Mouse (Mus musculus): ENCODE measurements around the gene Satb2. TPM values are rescaled to one million over a fixed set of nuclear protein-coding genes. Genes with fewer than 3 reads are reported as not detected.

Gene Satb2
- polyA plus RNA-seq, 1 experiment from 2014 or later, result 1.9 TPM

GRCm38 (mm10) chr1:56871485-56871884, 107.0 kb downstream of the Satb2 start:
- Histone ChIP-seq H3K36me3 (peaks cover 10% of the 10 kb centered on the region), H3K27ac (no peak overlapping the region), H3K4me3 (replicated peaks) (no peak overlapping the region), H3K27me3 (no peaks in the 10 kb centered on the region), H3K9ac (replicated peaks) (no peak overlapping the region), H3K9me3 (no peaks in the 10 kb centered on the region), H3K4me1 (replicated peaks) (no peaks in the 10 kb centered on the region), H3K4me2 (no peak overlapping the region)
- 90% methylated on average over 8 of the region's 8 CpGs for WGBS
- ATAC-seq (ENCODE audit: insufficient number of reproducible peaks, insufficient read depth, low FRiP score, low TSS enrichment, low read depth), result no peak

DNA sequence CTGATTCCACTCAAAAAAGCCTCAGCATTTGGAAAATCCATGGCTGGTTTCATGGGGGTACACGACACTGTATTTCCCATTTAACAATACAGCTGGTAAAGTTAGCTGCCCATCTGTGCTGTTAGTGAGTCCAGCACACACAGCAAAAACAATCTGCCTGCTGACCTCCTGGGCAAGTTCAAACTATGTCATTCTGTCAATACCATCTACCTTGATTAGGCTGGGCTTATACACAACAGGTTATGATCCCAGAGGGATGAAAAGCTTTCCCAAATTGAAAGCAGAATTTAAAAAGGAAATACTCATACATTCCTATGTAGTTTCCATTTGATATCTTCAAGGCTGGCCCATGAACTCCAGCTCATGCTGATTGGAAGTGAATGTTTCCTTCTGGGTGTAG, 113.2 kb downstream of the Satb2 start:
- Histone ChIP-seq H3K9me3 (no peaks in the 10 kb centered on the region), H3K4me2 (no peak overlapping the region), H3K27ac (no peak overlapping the region), H3K9ac (replicated peaks) (no peak overlapping the region), H3K4me1 (replicated peaks) (peaks cover 14% of the 10 kb centered on the region; the same call in 1 of the 2 replicates), H3K36me3 (no peaks in the 10 kb centered on the region), H3K4me3 (replicated peaks) (no peak overlapping the region), H3K27me3 (no peaks in the 10 kb centered on the region)
- WGBS, result 37% methylated on average over 1 of the region's 1 CpGs
- ATAC-seq (ENCODE audit: insufficient number of reproducible peaks, insufficient read depth, low FRiP score, low TSS enrichment, low read depth), result peak; percentile 68; the same call in 1 of the 2 replicates

- no peaks in the 10 kb centered on the region for H3K27me3 ChIP-seq
- peaks cover 14% of the 10 kb centered on the region; the same call in 1 of the 2 replicates for H3K4me1 ChIP-seq (replicated peaks)
- no peak overlapping the region for H3K4me2 ChIP-seq
- H3K27ac ChIP-seq, result no peak overlapping the region
- H3K4me3 ChIP-seq (replicated peaks), result no peak overlapping the region
- 0 out of 2 replicates have a peak, but pooled peaks have one; percentile 63 for ATAC-seq (ENCODE audit: insufficient number of reproducible peaks, insufficient read depth, low FRiP score, low TSS enrichment, low read depth)
- no peaks in the 10 kb centered on the region for H3K36me3 ChIP-seq
- no peak overlapping the region for H3K9ac ChIP-seq (replicated peaks)
- 34% methylated on average over 4 of the region's 4 CpGs for WGBS
- no peaks in the 10 kb centered on the region for H3K9me3 ChIP-seq
Measured at GRCm38 (mm10) chr1:56862799-56863198, 115.7 kb downstream of the Satb2 start.

- Histone ChIP-seq H3K4me2 (no peak overlapping the region), H3K9ac (replicated peaks) (no peak overlapping the region), H3K4me1 (replicated peaks) (peaks cover 6% of the 10 kb centered on the region; the same call in 1 of the 2 replicates), H3K27ac (no peak overlapping the region), H3K9me3 (no peaks in the 10 kb centered on the region), H3K36me3 (no peaks in the 10 kb centered on the region), H3K4me3 (replicated peaks) (no peak overlapping the region), H3K27me3 (no peaks in the 10 kb centered on the region)
- 74% methylated on average over 8 of the region's 8 CpGs for WGBS
- ATAC-seq (ENCODE audit: insufficient number of reproducible peaks, insufficient read depth, low FRiP score, low TSS enrichment, low read depth), result no peak
Measured at GRCm38 (mm10) chr1:56857202-56857601, 121.2 kb downstream of the Satb2 start.

- H3K4me1 ChIP-seq (replicated peaks), result peaks cover 4% of the 10 kb centered on the region; the same call in 1 of the 2 replicates
- H3K27me3 ChIP-seq, result no peaks in the 10 kb centered on the region
- no peak overlapping the region for H3K4me2 ChIP-seq
- H3K9ac ChIP-seq (replicated peaks), result no peak overlapping the region
- H3K4me3 ChIP-seq (replicated peaks), result no peak overlapping the region
- WGBS, result 84% methylated on average over 8 of the region's 8 CpGs
- H3K9me3 ChIP-seq, result no peaks in the 10 kb centered on the region
- no peaks in the 10 kb centered on the region for H3K36me3 ChIP-seq
- ATAC-seq (ENCODE audit: insufficient number of reproducible peaks, insufficient read depth, low FRiP score, low TSS enrichment, low read depth), result no peak
- H3K27ac ChIP-seq, result no peak overlapping the region
Measured at GRCm38 (mm10) chr1:56850446-56850845, 128.0 kb downstream of the Satb2 start.

DNA sequence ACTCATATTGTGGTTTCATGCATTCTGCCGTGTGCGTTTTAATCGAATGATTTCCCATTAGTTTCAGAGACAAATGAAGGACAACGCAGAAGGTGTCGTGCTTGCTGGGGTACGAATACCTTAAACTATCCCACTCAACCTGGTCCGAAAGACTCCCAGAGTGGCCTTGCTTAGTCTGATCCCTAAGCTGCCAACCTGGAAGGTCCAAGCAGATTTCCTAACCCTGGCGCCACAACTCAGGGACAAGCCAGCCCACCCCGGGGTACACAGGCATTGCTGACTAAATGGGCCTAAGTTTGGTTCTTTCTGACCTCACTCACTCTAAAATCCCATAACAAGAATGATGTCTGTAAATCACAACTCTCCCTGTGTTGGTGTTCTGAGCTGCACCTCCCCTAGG, 132.1 kb downstream of the Satb2 start:
- 94% methylated on average over 9 of the region's 9 CpGs for WGBS
- no peak for ATAC-seq (ENCODE audit: insufficient number of reproducible peaks, insufficient read depth, low FRiP score, low TSS enrichment, low read depth)
- Histone ChIP-seq H3K36me3 (no peaks in the 10 kb centered on the region), H3K27me3 (no peaks in the 10 kb centered on the region), H3K9me3 (no peaks in the 10 kb centered on the region), H3K9ac (replicated peaks) (no peak overlapping the region), H3K27ac (no peak overlapping the region), H3K4me1 (replicated peaks) (peaks cover 18% of the 10 kb centered on the region; the same call in 1 of the 2 replicates), H3K4me2 (no peak overlapping the region), H3K4me3 (replicated peaks) (no peak overlapping the region)

GRCm38 (mm10) chr1:56845523-56846118, 132.8 kb downstream of the Satb2 start:
- no peak overlapping the region for H3K9ac ChIP-seq (replicated peaks)
- peaks cover 18% of the 10 kb centered on the region; the same call in 1 of the 2 replicates for H3K4me1 ChIP-seq (replicated peaks)
- H3K36me3 ChIP-seq, result no peaks in the 10 kb centered on the region
- H3K4me3 ChIP-seq (replicated peaks), result no peak overlapping the region
- no peaks in the 10 kb centered on the region for H3K27me3 ChIP-seq
- H3K9me3 ChIP-seq, result no peaks in the 10 kb centered on the region
- no peak overlapping the region for H3K27ac ChIP-seq
- H3K4me2 ChIP-seq, result no peak overlapping the region
- 64% methylated on average over 8 of the region's 8 CpGs for WGBS
- ATAC-seq (ENCODE audit: insufficient number of reproducible peaks, insufficient read depth, low FRiP score, low TSS enrichment, low read depth), result no peak

GRCm38 (mm10) chr1:56844551-56845330, 133.7 kb downstream of the Satb2 start:
- Histone ChIP-seq H3K4me2 (no peak overlapping the region), H3K27me3 (no peaks in the 10 kb centered on the region), H3K9ac (replicated peaks) (no peak overlapping the region), H3K4me3 (replicated peaks) (no peak overlapping the region), H3K36me3 (no peaks in the 10 kb centered on the region), H3K4me1 (replicated peaks) (peaks cover 18% of the 10 kb centered on the region; the same call in 1 of the 2 replicates), H3K27ac (no peak overlapping the region), H3K9me3 (no peaks in the 10 kb centered on the region)
- WGBS, result 15% methylated on average over 10 of the region's 10 CpGs
- no peak for ATAC-seq (ENCODE audit: insufficient number of reproducible peaks, insufficient read depth, low FRiP score, low TSS enrichment, low read depth)

DNA sequence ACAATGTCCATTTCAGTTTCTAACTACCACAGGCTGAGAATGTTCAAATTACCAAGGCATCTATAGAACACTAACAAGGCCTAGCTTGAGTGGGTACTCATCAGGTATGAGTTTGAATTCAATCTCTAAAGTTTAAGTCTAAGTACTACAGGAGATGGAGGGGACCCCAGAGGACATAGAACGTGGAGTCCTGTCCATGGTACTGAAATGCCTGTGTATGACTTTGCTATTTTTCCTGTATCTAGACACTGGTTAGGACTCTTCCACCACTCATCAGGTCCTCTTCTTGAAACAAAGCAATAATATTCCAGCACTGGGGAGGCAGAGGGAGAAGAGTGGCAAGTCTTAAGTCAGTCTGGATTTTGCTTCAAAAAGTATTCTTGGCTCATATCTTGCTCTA, 139.5 kb downstream of the Satb2 start:
- H3K4me1 ChIP-seq (replicated peaks), result peaks cover 2% of the 10 kb centered on the region; the same call in 1 of the 2 replicates
- ATAC-seq (ENCODE audit: insufficient number of reproducible peaks, insufficient read depth, low FRiP score, low TSS enrichment, low read depth), result no peak
- H3K9me3 ChIP-seq, result no peaks in the 10 kb centered on the region
- no peak overlapping the region for H3K27ac ChIP-seq
- no peaks in the 10 kb centered on the region for H3K36me3 ChIP-seq
- H3K9ac ChIP-seq (replicated peaks), result no peak overlapping the region
- WGBS, result 61% methylated on average over 1 of the region's 1 CpGs
- H3K4me3 ChIP-seq (replicated peaks), result no peak overlapping the region
- H3K4me2 ChIP-seq, result no peak overlapping the region
- H3K27me3 ChIP-seq, result no peaks in the 10 kb centered on the region

GRCm38 (mm10) chr1:56833984-56834900, 144.2 kb downstream of the Satb2 start:
- Histone ChIP-seq H3K27ac (no peak overlapping the region), H3K4me2 (no peak overlapping the region), H3K9ac (replicated peaks) (no peak overlapping the region), H3K4me1 (replicated peaks) (peaks cover 10% of the 10 kb centered on the region), H3K36me3 (no peaks in the 10 kb centered on the region), H3K4me3 (replicated peaks) (no peak overlapping the region), H3K9me3 (no peaks in the 10 kb centered on the region), H3K27me3 (no peaks in the 10 kb centered on the region)
- WGBS, result 87% methylated on average over 6 of the region's 6 CpGs
- no peak for ATAC-seq (ENCODE audit: insufficient number of reproducible peaks, insufficient read depth, low FRiP score, low TSS enrichment, low read depth)

DNA sequence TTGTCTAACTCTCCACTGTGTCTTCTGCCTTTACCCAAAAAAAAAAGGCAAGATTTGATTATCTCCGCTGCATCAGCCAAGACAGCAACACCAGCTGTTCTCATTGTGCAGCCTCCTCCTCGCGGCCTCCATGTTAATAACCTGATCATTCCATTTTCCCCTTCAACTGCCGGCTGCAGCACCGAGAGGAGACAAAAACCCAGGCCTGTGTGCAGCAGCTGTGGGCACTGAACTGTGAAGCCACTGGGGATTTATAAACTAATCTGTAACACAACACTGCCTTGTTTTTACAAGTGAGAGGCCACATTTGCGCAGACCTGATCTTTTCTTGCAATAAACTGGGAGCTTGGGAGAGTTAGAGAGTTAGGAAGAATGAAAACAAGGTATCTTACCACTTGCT, 145.1 kb downstream of the Satb2 start:
- ATAC-seq (ENCODE audit: insufficient number of reproducible peaks, insufficient read depth, low FRiP score, low TSS enrichment, low read depth), result peak; percentile 71
- Histone ChIP-seq H3K27me3 (no peaks in the 10 kb centered on the region), H3K27ac (no peak overlapping the region), H3K36me3 (no peaks in the 10 kb centered on the region), H3K9ac (replicated peaks) (no peak overlapping the region), H3K4me2 (peak overlapping the region; percentile 7; the same call in 1 of the 2 replicates), H3K4me3 (replicated peaks) (no peak overlapping the region), H3K4me1 (replicated peaks) (peaks cover 10% of the 10 kb centered on the region), H3K9me3 (no peaks in the 10 kb centered on the region)
- WGBS, result 31% methylated on average over 6 of the region's 6 CpGs
